Mouse (Mus musculus): ENCODE measurements around the gene Pced1a. TPM values are rescaled to one million over a fixed set of nuclear protein-coding genes. Genes with fewer than 3 reads are reported as not detected.

The Pced1a gene
- total RNA-seq, 2 experiments from 2014 or later = 23.1 to 27.9 TPM

- Histone ChIP-seq H3K27ac (peak overlapping the region; percentile 91), H3K4me3 (peak overlapping the region; percentile 84)
- TF ChIP-seq CTCF (IDR thresholded peaks at IDR 0.05) = no peak
- intact Hi-C loops (cut with DNase I) = loop anchor here (2.0 to 5.0 kb wide), 2 partner anchors 39 to 66 kb away; no protein-coding TSS in a partner anchor
- DNase-seq (ENCODE audit: extremely low spot score in 1 of 2, low spot score in 2 of 2) = no peak
Measured at GRCm38 (mm10) chr2:130451727-130452090, 27.2 kb upstream of the Pced1a start.

GRCm38 (mm10) chr2:130451086-130451726, 26.7 kb upstream of the Pced1a start:
- no peak for TF ChIP-seq CTCF (IDR thresholded peaks at IDR 0.05)
- peak in 1 of 2 experiments; percentile 26 for DNase-seq (ENCODE audit: extremely low spot score in 1 of 2, low spot score in 2 of 2)
- peak overlapping the region; percentile 91 for H3K27ac ChIP-seq
- peak overlapping the region; percentile 84 for H3K4me3 ChIP-seq
- intact Hi-C loops (cut with DNase I) = loop anchor here (2.0 to 5.0 kb wide), 2 partner anchors 40 to 66 kb away; no protein-coding TSS in a partner anchor

- intact Hi-C loops (cut with DNase I) = loop anchor here (2.0 to 5.0 kb wide), 2 partner anchors 40 to 67 kb away; no protein-coding TSS in a partner anchor
- Histone ChIP-seq H3K27ac (peak overlapping the region; percentile 91), H3K4me3 (peak overlapping the region; percentile 84)
- no peak for TF ChIP-seq CTCF (IDR thresholded peaks at IDR 0.05)
- DNase-seq (ENCODE audit: extremely low spot score in 1 of 2, low spot score in 2 of 2) = peak; percentile 75 to 81
Measured at GRCm38 (mm10) chr2:130450434-130450796, 25.9 kb upstream of the Pced1a start.

- intact Hi-C loops (cut with DNase I) = loop anchor here (2.0 to 5.0 kb wide), 2 partner anchors 41 to 67 kb away; no protein-coding TSS in a partner anchor
Measured at GRCm38 (mm10) chr2:130449794-130450433, 25.4 kb upstream of the Pced1a start, which contains the start of gene Ptpra. Gene Ptpra (plus strand): TSS chr2:130450278.

GRCm38 (mm10) chr2:130449021-130449793, 24.7 kb upstream of the Pced1a start:
- intact Hi-C loops (cut with DNase I) = no loop called here
- H3K27ac ChIP-seq = peak overlapping the region; percentile 91
- H3K4me3 ChIP-seq = peak overlapping the region; percentile 84
- no peak for DNase-seq (ENCODE audit: extremely low spot score in 1 of 2, low spot score in 2 of 2)
- no peak; the same call in 1 of the 2 replicates for TF ChIP-seq CTCF (IDR thresholded peaks at IDR 0.05)

More at GRCm38 (mm10) chr2:130449794-130450433, 25.4 kb upstream of the Pced1a start, which contains the start of gene Ptpra:
- peak within 1 kb of the TSS; percentile 91 for H3K27ac ChIP-seq
- peak within 1 kb of the TSS; percentile 84 for H3K4me3 ChIP-seq
- no peak for TF ChIP-seq CTCF (IDR thresholded peaks at IDR 0.05)
- peak; percentile 89 to 93 for DNase-seq (ENCODE audit: extremely low spot score in 1 of 2, low spot score in 2 of 2)

GRCm38 (mm10) chr2:130448449-130448848, 23.9 kb upstream of the Pced1a start:
- Histone ChIP-seq H3K27ac (no peak overlapping the region), H3K4me3 (no peak overlapping the region)
- DNase-seq (ENCODE audit: extremely low spot score in 1 of 2, low spot score in 2 of 2) = no peak
- TF ChIP-seq CTCF (IDR thresholded peaks at IDR 0.05) = peak; percentile 16
- intact Hi-C loops (cut with DNase I) = no loop called here

- DNase-seq (ENCODE audit: extremely low spot score in 1 of 2, low spot score in 2 of 2) = no peak
- intact Hi-C loops (cut with DNase I) = no loop called here
- Histone ChIP-seq H3K27ac (no peak overlapping the region), H3K4me3 (no peak overlapping the region)
- no peak for TF ChIP-seq CTCF (IDR thresholded peaks at IDR 0.05)
Measured at GRCm38 (mm10) chr2:130442162-130442561, 17.7 kb upstream of the Pced1a start.

- TF ChIP-seq CTCF (IDR thresholded peaks at IDR 0.05) = no peak
- intact Hi-C loops (cut with DNase I) = no loop called here
- DNase-seq (ENCODE audit: extremely low spot score in 1 of 2, low spot score in 2 of 2) = no peak
- Histone ChIP-seq H3K4me3 (no peak overlapping the region), H3K27ac (no peak overlapping the region)
Measured at GRCm38 (mm10) chr2:130439840-130440480, 15.5 kb upstream of the Pced1a start.

- H3K27ac ChIP-seq = no peak overlapping the region
- intact Hi-C loops (cut with DNase I) = no loop called here
- no peak overlapping the region for H3K4me3 ChIP-seq
- no peak for TF ChIP-seq CTCF (IDR thresholded peaks at IDR 0.05)
- DNase-seq (ENCODE audit: extremely low spot score in 1 of 2, low spot score in 2 of 2) = no peak
Measured at GRCm38 (mm10) chr2:130438861-130439260, 14.4 kb upstream of the Pced1a start.

GRCm38 (mm10) chr2:130436769-130437168, 12.3 kb upstream of the Pced1a start:
- DNase-seq (ENCODE audit: extremely low spot score in 1 of 2, low spot score in 2 of 2) = no peak
- intact Hi-C loops (cut with DNase I) = no loop called here
- no peak for TF ChIP-seq CTCF (IDR thresholded peaks at IDR 0.05)
- Histone ChIP-seq H3K4me3 (no peak overlapping the region), H3K27ac (no peak overlapping the region)

GRCm38 (mm10) chr2:130433152-130433551, 8.7 kb upstream of the Pced1a start:
- no peak overlapping the region for H3K4me3 ChIP-seq
- TF ChIP-seq CTCF (IDR thresholded peaks at IDR 0.05) = peak; percentile 71
- no peak overlapping the region for H3K27ac ChIP-seq
- peak in 1 of 2 experiments; percentile 35 for DNase-seq (ENCODE audit: extremely low spot score in 1 of 2, low spot score in 2 of 2)
- intact Hi-C loops (cut with DNase I) = no loop called here
